Mouse (Mus musculus) lung, adult 2 months (tissue): ENCODE results near the gene Tmub2.

Experiments used
- CTCF ChIP-seq: fragments of 200-500 bp; IDR thresholded peaks from 2 replicates; pipeline ENCODE4 v1.5.1; 2011; ENCODE audit warnings: mild to moderate bottlenecking, low read length, control low read depth; ENCODE audit not compliant: insufficient read depth
- POLR2A ChIP-seq: fragments of 200-500 bp; IDR thresholded peaks from 2 replicates; pipeline ENCODE4 v1.6.1; 2011; ENCODE audit warnings: low read depth, mild to moderate bottlenecking, control low read depth, low read length, borderline replicate concordance; ENCODE audit errors: extremely low read depth

DNA sequence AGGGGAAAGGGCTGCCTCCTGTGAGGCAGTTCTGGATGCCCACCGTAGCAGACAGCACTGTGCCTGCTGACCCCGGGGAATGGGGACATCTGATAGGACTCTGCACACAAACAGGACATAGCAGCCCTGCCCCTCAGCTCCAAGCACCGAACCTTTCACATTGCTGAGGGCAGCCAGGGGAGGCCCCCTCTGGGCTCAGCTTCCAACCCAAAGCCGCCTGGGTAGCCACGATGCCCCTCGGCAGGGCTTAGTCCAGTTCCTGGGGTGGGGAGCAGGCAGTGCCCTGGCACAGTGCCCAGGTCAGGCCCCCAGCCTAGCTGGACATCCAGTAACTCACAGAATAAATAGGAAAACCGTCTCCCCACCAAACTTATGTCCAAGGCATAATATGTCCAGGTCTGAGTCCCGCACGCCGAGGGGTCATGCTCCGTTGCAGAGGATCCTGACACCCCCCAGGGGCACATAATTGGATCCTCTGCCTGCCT is 6.4 kb downstream of the Tmub2 start:
- TF ChIP-seq POLR2A, result no peak
- no peak for TF ChIP-seq CTCF
